Mouse (Mus musculus) lung, embryonic 14.5 days (tissue): ENCODE measurements around the gene Hist1h2bf. TPM values are rescaled to one million over a fixed set of nuclear protein-coding genes. Genes with fewer than 3 reads are reported as not detected.
"Not testable (repeated sequence)": the region's sequence is repeated elsewhere in the genome, so short reads cannot be mapped to it uniquely, and the experiment has no call there.

Source experiments
- ATAC-seq: fragments of 200-750 bp; cut with Nextera tagmentation; 2 replicates; pipeline ENCODE4 v1.8.0; 2017; ENCODE audit warnings: mild to moderate bottlenecking, moderate TSS enrichment, moderate library complexity; ENCODE audit not compliant: insufficient read depth
- DNase-seq: peaks from one replicate; pipeline ENCODE4 v3.0.0-alpha.2; 2015
- H3K27ac ChIP-seq: fragments of 300-500 bp; sonication (generic); 2 replicates; pipeline ENCODE4 v1.5.1; 2014; ENCODE audit warnings: low read depth, mild to moderate bottlenecking, moderate library complexity
- H3K27me3 ChIP-seq: fragments of 300-500 bp; sonication (generic); 2 replicates; pipeline ENCODE4 v1.6.1; 2014; ENCODE audit warnings: low read length, control low read depth; ENCODE audit not compliant: insufficient read depth
- H3K36me3 ChIP-seq: fragments of 300-500 bp; sonication (generic); 2 replicates; pipeline ENCODE4 v1.6.1; 2014; ENCODE audit warnings: control low read depth; ENCODE audit not compliant: insufficient read depth
- H3K4me1 ChIP-seq: fragments of 300-500 bp; sonication (generic); 2 replicates; pipeline ENCODE4 v1.6.1; 2014; ENCODE audit warnings: antibody characterized with exemption, control low read depth; ENCODE audit not compliant: insufficient read depth
- H3K4me2 ChIP-seq: fragments of 300-500 bp; sonication (generic); 2 replicates; pipeline ENCODE4 v1.6.1; 2014; ENCODE audit warnings: mild to moderate bottlenecking
- H3K4me3 ChIP-seq: fragments of 300-500 bp; sonication (generic); 2 replicates; pipeline ENCODE4 v1.5.1; 2014; ENCODE audit warnings: low read depth, low read length
- H3K9ac ChIP-seq: fragments of 300-500 bp; sonication (generic); 2 replicates; pipeline ENCODE4 v1.6.1; 2014
- H3K9me3 ChIP-seq: fragments of 300-500 bp; sonication (generic); 2 replicates; pipeline ENCODE4 v1.6.1; 2016; ENCODE audit warnings: low read depth, low read length, control low read depth
- CTCF ChIP-seq: IDR thresholded peaks from 2 replicates; pipeline ENCODE4 v1.5.1; 2016; ENCODE audit warnings: antibody characterized with exemption, low read depth
- WGBS: fragments of 180-500 bp; shearing (Covaris S2); extraction: QIAGEN DNeasy Blood & Tissue Kit; methylation state at CpG from one replicate; pipeline ENCODE4 v1.1.7; 2014; 5-methylcytosine and 5-hydroxymethylcytosine counted together
- polyA plus RNA-seq: library from polyadenylated mRNA; unstranded; fragments of >200 nt; fragmentation: Nextera tagmentation; extraction: Ambion mirVana; gene quantifications from 2 replicates; pipeline ENCODE4 v1.2.1, GENCODE M21; 2014

The Hist1h2bf gene
- polyA plus RNA-seq, 1 experiment from 2014 or later, result 12.2 TPM

DNA sequence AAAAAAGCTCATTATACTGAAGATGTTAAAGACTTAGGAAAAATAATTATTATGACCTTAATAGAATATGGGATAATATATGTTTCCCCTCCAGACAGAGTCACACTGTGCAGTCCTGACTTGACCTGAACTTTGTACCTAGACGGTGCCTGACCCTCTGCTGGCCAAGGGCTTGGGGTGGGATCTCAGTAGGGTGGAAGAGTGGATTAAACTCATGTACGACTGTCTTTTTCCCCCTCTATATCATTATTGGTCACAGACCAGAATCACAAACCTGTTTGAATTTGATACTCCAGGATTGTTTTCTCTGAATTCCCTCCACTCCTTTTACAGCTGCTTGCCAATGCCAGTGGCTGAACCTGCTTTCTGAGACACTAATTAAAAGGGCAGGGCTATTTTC is 13.3 kb downstream of the Hist1h2bf start:
- peak overlapping the region; percentile 41 for H3K4me2 ChIP-seq
- peak overlapping the region; percentile 3; the same call in 1 of the 2 replicates for H3K4me3 ChIP-seq
- peak overlapping the region; percentile 21; the same call in 1 of the 2 replicates for H3K9ac ChIP-seq
- peak; percentile 29 for DNase-seq
- not testable (repeated sequence) for ATAC-seq, H3K4me1 ChIP-seq, H3K27me3 ChIP-seq, H3K36me3 ChIP-seq, H3K9me3 ChIP-seq
- WGBS, result 19% methylated on average over 2 of the region's 2 CpGs
- H3K27ac ChIP-seq, result peak overlapping the region; percentile 75; the same call in 1 of the 2 replicates

DNA sequence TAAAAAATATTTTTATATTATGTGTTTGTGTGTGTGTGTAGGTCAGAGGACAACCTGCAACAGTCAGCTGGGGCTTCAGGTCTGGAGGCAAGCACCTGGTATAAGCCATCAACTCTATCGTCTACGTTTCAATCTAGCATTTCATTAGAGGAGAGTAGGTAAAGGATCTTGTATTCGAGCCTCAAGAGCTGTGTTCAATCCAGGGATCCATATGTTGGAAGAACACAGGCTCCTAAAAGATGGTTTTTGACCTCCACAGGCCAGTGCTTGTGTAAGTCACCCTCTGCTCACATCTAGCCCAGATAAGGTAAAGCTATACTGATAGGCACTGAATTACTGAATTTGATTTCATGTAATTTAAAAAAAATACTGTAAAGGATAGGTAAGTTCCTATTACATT is 17.1 kb downstream of the Hist1h2bf start:
- 0 out of 2 replicates have a peak overlapping the region, but pooled peaks have one; percentile 17 for H3K9ac ChIP-seq
- H3K4me3 ChIP-seq, result peak overlapping the region; percentile 50; the same call in 1 of the 2 replicates
- H3K4me1 ChIP-seq, result peaks cover 8% of the 10 kb centered on the region
- no peaks in the 10 kb centered on the region for H3K27me3 ChIP-seq
- no peak for TF ChIP-seq CTCF
- no peak for ATAC-seq
- no peak for DNase-seq
- no peaks in the 10 kb centered on the region for H3K36me3 ChIP-seq
- WGBS, result 69% methylated on average over 3 of the region's 3 CpGs
- peak overlapping the region; percentile 85 for H3K4me2 ChIP-seq
- no peaks in the 10 kb centered on the region for H3K9me3 ChIP-seq
- peak overlapping the region; percentile 100 for H3K27ac ChIP-seq

DNA sequence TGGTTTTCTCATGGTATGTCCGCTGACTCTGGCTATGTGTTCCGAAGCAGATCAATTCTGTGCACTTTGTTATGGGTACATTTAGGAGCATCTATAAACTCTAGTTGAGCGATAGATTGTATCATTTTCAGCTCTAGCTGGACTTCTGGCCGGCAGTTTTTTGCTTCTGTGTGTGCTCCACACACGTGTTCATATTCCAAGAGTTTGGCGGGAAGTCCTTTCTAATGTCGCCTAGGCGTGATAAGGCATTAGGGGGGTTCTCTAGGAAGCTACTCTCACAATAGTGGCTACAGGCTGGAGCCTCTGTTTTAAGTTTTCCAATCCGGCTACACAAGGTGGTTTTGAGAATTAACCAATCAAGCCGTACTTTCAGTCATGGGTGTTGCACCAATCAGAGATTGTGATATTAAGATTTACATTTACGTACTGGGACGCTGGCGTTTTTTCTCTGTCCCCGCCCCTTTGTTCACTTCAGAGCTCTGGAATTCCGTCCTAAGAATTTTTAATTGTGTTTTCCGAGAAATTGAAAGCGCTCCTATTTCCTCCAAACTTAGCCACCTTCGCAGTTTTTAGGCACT is 18.1 kb downstream of the Hist1h2bf start:
- Histone ChIP-seq H3K4me1 (peaks cover 8% of the 10 kb centered on the region), H3K9ac (peak overlapping the region; percentile 97), H3K36me3 (no peaks in the 10 kb centered on the region), H3K4me2 (peak overlapping the region; percentile 85), H3K9me3 (no peaks in the 10 kb centered on the region), H3K27me3 (no peaks in the 10 kb centered on the region), H3K4me3 (peak overlapping the region; percentile 50), H3K27ac (peak overlapping the region; percentile 100)
- under 1% methylated on average over 18 of the region's 18 CpGs for WGBS
- no peak for TF ChIP-seq CTCF
- peak; percentile 97 for DNase-seq
- ATAC-seq, result peak; percentile 77

DNA sequence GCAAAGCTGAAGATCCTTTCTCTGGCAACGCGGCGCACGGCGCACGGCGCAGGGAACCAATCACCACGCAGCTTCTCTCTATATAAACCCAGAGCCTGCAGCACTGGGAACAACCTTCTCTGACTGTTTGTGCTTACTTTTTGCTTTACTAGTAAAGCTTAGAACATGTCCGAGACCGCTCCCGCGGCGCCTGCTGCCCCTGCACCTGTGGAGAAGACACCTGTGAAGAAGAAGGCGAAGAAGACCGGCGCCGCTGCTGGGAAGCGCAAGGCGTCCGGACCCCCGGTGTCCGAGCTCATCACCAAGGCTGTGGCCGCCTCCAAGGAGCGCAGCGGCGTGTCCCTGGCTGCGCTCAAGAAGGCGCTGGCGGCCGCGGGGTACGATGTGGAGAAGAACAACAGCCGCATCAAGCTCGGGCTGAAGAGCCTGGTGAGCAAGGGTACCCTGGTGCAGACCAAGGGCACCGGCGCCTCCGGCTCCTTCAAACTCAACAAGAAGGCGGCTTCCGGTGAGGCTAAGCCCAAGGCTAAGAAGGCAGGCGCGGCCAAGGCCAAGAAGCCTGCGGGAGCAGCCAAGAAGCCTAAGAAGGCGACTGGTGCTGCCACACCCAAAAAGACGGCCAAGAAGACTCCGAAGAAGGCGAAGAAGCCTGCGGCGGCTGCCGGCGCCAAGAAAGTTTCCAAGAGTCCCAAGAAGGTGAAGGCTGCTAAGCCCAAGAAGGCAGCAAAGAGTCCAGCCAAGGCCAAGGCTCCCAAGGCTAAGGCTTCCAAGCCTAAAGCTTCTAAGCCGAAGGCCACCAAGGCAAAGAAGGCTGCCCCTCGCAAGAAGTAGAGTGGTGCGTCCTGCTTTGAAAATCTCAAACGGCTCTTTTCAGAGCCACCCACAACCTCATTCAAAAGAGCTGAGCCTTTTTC is 18.8 kb downstream of the Hist1h2bf start:
- DNase-seq, result peak; percentile 96
- Histone ChIP-seq H3K27ac (peak overlapping the region; percentile 100), H3K36me3 (no peaks in the 10 kb centered on the region), H3K4me3 (peak overlapping the region; percentile 50), H3K4me2 (peak overlapping the region; percentile 85), H3K9ac (peak overlapping the region; percentile 97), H3K4me1 (peaks cover 8% of the 10 kb centered on the region), H3K9me3 (no peaks in the 10 kb centered on the region), H3K27me3 (no peaks in the 10 kb centered on the region)
- peak; percentile 89 for ATAC-seq
- WGBS, result under 1% methylated on average over 54 of the region's 54 CpGs
- TF ChIP-seq CTCF, result no peak

DNA sequence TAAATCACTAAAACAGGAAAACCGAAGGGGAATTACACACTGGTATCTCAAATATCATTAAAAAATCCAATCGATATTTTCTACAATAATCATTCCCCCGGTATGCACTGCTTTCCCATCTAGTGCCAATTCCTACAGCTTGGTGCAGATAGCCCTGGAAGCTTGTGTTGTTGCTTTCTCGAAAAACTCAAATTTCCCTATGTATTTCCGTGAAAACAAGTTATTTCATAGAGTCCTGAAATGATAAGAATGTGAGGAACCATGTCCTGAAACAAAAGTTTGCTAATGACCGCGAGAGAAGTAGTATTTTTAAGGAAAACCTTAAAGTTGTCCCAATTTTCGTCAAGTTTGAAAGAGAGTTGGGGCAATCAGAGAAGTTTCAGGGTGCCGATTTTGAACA is 19.6 kb downstream of the Hist1h2bf start:
- no peaks in the 10 kb centered on the region for H3K36me3 ChIP-seq
- peak overlapping the region; percentile 85 for H3K4me2 ChIP-seq
- H3K4me3 ChIP-seq, result peak overlapping the region; percentile 50
- no peaks in the 10 kb centered on the region for H3K27me3 ChIP-seq
- 16% methylated on average over 9 of the region's 9 CpGs for WGBS
- TF ChIP-seq CTCF, result no peak
- no peaks in the 10 kb centered on the region for H3K9me3 ChIP-seq
- H3K27ac ChIP-seq, result peak overlapping the region; percentile 100
- no peak for ATAC-seq
- peak overlapping the region; percentile 97 for H3K9ac ChIP-seq
- peak; percentile 51 for DNase-seq
- peaks cover 8% of the 10 kb centered on the region for H3K4me1 ChIP-seq

DNA sequence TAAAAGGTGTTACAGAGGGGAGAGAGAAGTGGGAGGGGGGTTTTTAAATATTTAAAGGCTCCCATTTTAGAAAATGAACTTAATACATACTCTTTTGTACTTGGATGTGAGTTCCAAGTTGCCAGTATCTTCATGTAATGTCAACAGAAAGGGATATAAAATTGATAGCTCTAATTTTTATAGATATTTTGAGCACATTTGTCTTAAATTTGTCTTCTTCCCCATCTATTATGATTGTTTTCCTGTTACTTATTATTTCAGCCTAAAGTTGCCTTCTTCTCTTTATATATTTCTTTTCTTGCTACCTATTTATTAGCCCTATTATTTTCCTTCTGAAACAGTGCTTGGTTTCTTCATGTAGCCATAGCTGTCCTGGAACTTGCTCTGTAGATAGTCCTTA is 21.0 kb downstream of the Hist1h2bf start, which contains the start of gene Hist1h1d:
Hist1h1d (plus strand) TSS at position 301 of the 400 bp plus-strand sequence.
- no peaks in the 10 kb centered on the region for H3K36me3 ChIP-seq
- H3K4me3 ChIP-seq, result 0 out of 2 replicates have a peak within 1 kb of the TSS, but pooled peaks have one; percentile 46
- ATAC-seq (no peak), DNase-seq (no peak)
- peak within 1 kb of the TSS; percentile 97 for H3K9ac ChIP-seq
- H3K27me3 ChIP-seq, result no peaks in the 10 kb centered on the region
- peak within 1 kb of the TSS; percentile 100 for H3K27ac ChIP-seq
- H3K9me3 ChIP-seq, result no peaks in the 10 kb centered on the region
- TF ChIP-seq CTCF, result no peak
- peaks cover 8% of the 10 kb centered on the region for H3K4me1 ChIP-seq
- H3K4me2 ChIP-seq, result peak within 1 kb of the TSS; percentile 85
